Mouse (Mus musculus) neural tube, embryonic 14.5 days (tissue): Measurements from ENCODE around the gene Il25. TPM values are rescaled to one million over a fixed set of nuclear protein-coding genes. Genes with fewer than 3 reads are reported as not detected.

Experiments
- ATAC-seq: fragments of 200-750 bp; cut with Nextera tagmentation; 2 replicates; pipeline ENCODE4 v1.8.0; 2017; ENCODE audit warnings: low read depth, mild to moderate bottlenecking, moderate TSS enrichment, moderate library complexity
- H3K27ac ChIP-seq: fragments of 300-500 bp; sonication (generic); 2 replicates; pipeline ENCODE4 v1.5.1; 2014; ENCODE audit warnings: low read depth, mild to moderate bottlenecking, control low read depth, low read length, moderate library complexity, mixed read lengths
- H3K27me3 ChIP-seq: fragments of 300-500 bp; sonication (generic); 2 replicates; pipeline ENCODE4 v1.6.1; 2014; ENCODE audit warnings: low read length; ENCODE audit not compliant: control insufficient read depth, insufficient read depth
- H3K36me3 ChIP-seq: fragments of 300-500 bp; sonication (generic); 2 replicates; pipeline ENCODE4 v1.6.1; 2014; ENCODE audit warnings: low read length, mixed read lengths; ENCODE audit not compliant: control insufficient read depth, insufficient read depth
- H3K4me1 ChIP-seq: fragments of 300-500 bp; sonication (generic); 2 replicates; pipeline ENCODE4 v1.6.1; 2014; ENCODE audit warnings: low read length; ENCODE audit not compliant: control insufficient read depth, insufficient read depth
- H3K4me2 ChIP-seq: fragments of 300-500 bp; sonication (generic); 2 replicates; pipeline ENCODE4 v1.6.1; 2014; ENCODE audit warnings: mild to moderate bottlenecking, low read depth, low read length, control low read depth
- H3K4me3 ChIP-seq: fragments of 300-500 bp; sonication (generic); 2 replicates; pipeline ENCODE4 v1.5.1; 2014; ENCODE audit warnings: low read depth, low read length, control low read depth, mixed read lengths
- H3K9ac ChIP-seq: fragments of 300-500 bp; sonication (generic); replicated peaks from 2 replicates; pipeline ENCODE4 v1.6.1; 2014; ENCODE audit warnings: low read depth, mild to moderate bottlenecking, control low read depth, low read length, mixed read lengths
- H3K9me3 ChIP-seq: fragments of 300-500 bp; sonication (generic); 2 replicates; pipeline ENCODE4 v1.6.1; 2016; ENCODE audit warnings: low read length; ENCODE audit not compliant: control insufficient read depth
- whole genome bisulfite sequencing: fragments of 180-500 bp; shearing (Covaris S2); extraction: QIAGEN DNeasy Blood & Tissue Kit; methylation state at CpG from one replicate; pipeline ENCODE4 v1.1.7; 2014; 5-methylcytosine and 5-hydroxymethylcytosine counted together
- polyA plus RNA-seq: library from polyadenylated mRNA; unstranded; fragments of >200 nt; fragmentation: Nextera tagmentation; extraction: Ambion mirVana; gene quantifications from 2 replicates; pipeline ENCODE4 v1.2.1, GENCODE M21; 2014

The Il25 gene
- polyA plus RNA-seq, 1 experiment from 2014 or later: 0.39 TPM

- Histone ChIP-seq H3K27ac (peak within 1 kb of the TSS; percentile 52), H3K4me2 (peak within 1 kb of the TSS; percentile 98), H3K36me3 (no peaks in the 10 kb centered on the region), H3K4me1 (peaks cover 8% of the 10 kb centered on the region; the same call in 1 of the 2 replicates), H3K9me3 (no peaks in the 10 kb centered on the region; the same call in 1 of the 2 replicates), H3K27me3 (no peaks in the 10 kb centered on the region), H3K4me3 (peak within 1 kb of the TSS; percentile 44), H3K9ac (peak within 1 kb of the TSS; percentile 72)
- 2% methylated on average over 57 of the region's 57 CpGs for WGBS
- ATAC-seq: peak; percentile 58
Observed at GRCm38 (mm10) chr14:54925349-54926342, 6.8 kb upstream of the Il25 start, which contains the start of gene Efs. Efs (minus strand) TSS chr14:54926126.

GRCm38 (mm10) chr14:54926401-54927158 is 5.9 kb upstream of the Il25 start:
- Histone ChIP-seq H3K4me2 (peak overlapping the region; percentile 98), H3K9me3 (no peaks in the 10 kb centered on the region; the same call in 1 of the 2 replicates), H3K4me3 (peak overlapping the region; percentile 44), H3K4me1 (peaks cover 8% of the 10 kb centered on the region; the same call in 1 of the 2 replicates), H3K27ac (peak overlapping the region; percentile 52), H3K9ac (peak overlapping the region; percentile 72), H3K36me3 (no peaks in the 10 kb centered on the region), H3K27me3 (no peaks in the 10 kb centered on the region)
- ATAC-seq: peak; percentile 70
- 1% methylated on average over 34 of the region's 58 CpGs for WGBS

GRCm38 (mm10) chr14:54927296-54927695 is 5.2 kb upstream of the Il25 start:
- WGBS: 15% methylated on average over 7 of the region's 7 CpGs
- peak overlapping the region; percentile 98 for H3K4me2 ChIP-seq
- H3K9ac ChIP-seq: no peak overlapping the region
- H3K4me1 ChIP-seq: peaks cover 8% of the 10 kb centered on the region; the same call in 1 of the 2 replicates
- H3K27ac ChIP-seq: peak overlapping the region; percentile 52
- no peaks in the 10 kb centered on the region for H3K36me3 ChIP-seq
- H3K4me3 ChIP-seq: peak overlapping the region; percentile 44; the same call in 1 of the 2 replicates
- no peaks in the 10 kb centered on the region for H3K9me3 ChIP-seq
- H3K27me3 ChIP-seq: no peaks in the 10 kb centered on the region
- ATAC-seq: no peak

- ATAC-seq: no peak
- H3K27ac ChIP-seq: no peak overlapping the region
- peaks cover 8% of the 10 kb centered on the region; the same call in 1 of the 2 replicates for H3K4me1 ChIP-seq
- H3K4me2 ChIP-seq: no peak overlapping the region
- H3K4me3 ChIP-seq: no peak overlapping the region
- H3K36me3 ChIP-seq: no peaks in the 10 kb centered on the region
- WGBS: 79% methylated on average over 5 of the region's 5 CpGs
- H3K9ac ChIP-seq: no peak overlapping the region
- no peaks in the 10 kb centered on the region for H3K27me3 ChIP-seq
- no peaks in the 10 kb centered on the region for H3K9me3 ChIP-seq
Observed at GRCm38 (mm10) chr14:54929801-54930200, 2.7 kb upstream of the Il25 start.

- Histone ChIP-seq H3K9ac (no peak overlapping the region), H3K36me3 (no peaks in the 10 kb centered on the region), H3K4me1 (peaks cover 4% of the 10 kb centered on the region; the same call in 1 of the 2 replicates), H3K9me3 (no peaks in the 10 kb centered on the region), H3K4me3 (no peak overlapping the region), H3K4me2 (no peak overlapping the region), H3K27ac (no peak overlapping the region), H3K27me3 (no peaks in the 10 kb centered on the region)
- ATAC-seq: no peak
- 14% methylated on average over 2 of the region's 2 CpGs for WGBS
Observed at GRCm38 (mm10) chr14:54930431-54930830, 2.1 kb upstream of the Il25 start.

- 20% methylated on average over 8 of the region's 8 CpGs for WGBS
- H3K9me3 ChIP-seq: no peaks in the 10 kb centered on the region
- H3K27ac ChIP-seq: peak within 1 kb of the TSS; percentile 55
- H3K4me1 ChIP-seq: 0 out of 2 replicates have a peak, but pooled peaks cover 7% of the 10 kb centered on the region
- ATAC-seq: peak; percentile 39; the same call in 1 of the 2 replicates
- no peaks in the 10 kb centered on the region for H3K36me3 ChIP-seq
- no peaks in the 10 kb centered on the region for H3K27me3 ChIP-seq
- H3K9ac ChIP-seq: 0 out of 2 replicates have a peak within 1 kb of the TSS, but pooled peaks have one; percentile 21
- H3K4me3 ChIP-seq: no peak within 1 kb of the TSS
- peak within 1 kb of the TSS; percentile 8; the same call in 1 of the 2 replicates for H3K4me2 ChIP-seq
Observed at GRCm38 (mm10) chr14:54935904-54936830, 3.7 kb downstream of the Il25 start, which contains the start of gene Cmtm5. Cmtm5 (plus strand) TSS chr14:54936261.

GRCm38 (mm10) chr14:54936831-54937160 is 4.3 kb downstream of the Il25 start:
- H3K27ac ChIP-seq: peak overlapping the region; percentile 55
- no peak overlapping the region for H3K4me3 ChIP-seq
- H3K9ac ChIP-seq: no peak overlapping the region
- 0 out of 2 replicates have a peak, but pooled peaks cover 7% of the 10 kb centered on the region for H3K4me1 ChIP-seq
- H3K9me3 ChIP-seq: no peaks in the 10 kb centered on the region
- peak overlapping the region; percentile 8; the same call in 1 of the 2 replicates for H3K4me2 ChIP-seq
- no peaks in the 10 kb centered on the region for H3K27me3 ChIP-seq
- no peaks in the 10 kb centered on the region for H3K36me3 ChIP-seq
- WGBS: 68% methylated on average over 6 of the region's 6 CpGs
- ATAC-seq: no peak
